Mouse (Mus musculus): ENCODE data around the gene Chchd10.

The Chchd10 gene

DNA sequence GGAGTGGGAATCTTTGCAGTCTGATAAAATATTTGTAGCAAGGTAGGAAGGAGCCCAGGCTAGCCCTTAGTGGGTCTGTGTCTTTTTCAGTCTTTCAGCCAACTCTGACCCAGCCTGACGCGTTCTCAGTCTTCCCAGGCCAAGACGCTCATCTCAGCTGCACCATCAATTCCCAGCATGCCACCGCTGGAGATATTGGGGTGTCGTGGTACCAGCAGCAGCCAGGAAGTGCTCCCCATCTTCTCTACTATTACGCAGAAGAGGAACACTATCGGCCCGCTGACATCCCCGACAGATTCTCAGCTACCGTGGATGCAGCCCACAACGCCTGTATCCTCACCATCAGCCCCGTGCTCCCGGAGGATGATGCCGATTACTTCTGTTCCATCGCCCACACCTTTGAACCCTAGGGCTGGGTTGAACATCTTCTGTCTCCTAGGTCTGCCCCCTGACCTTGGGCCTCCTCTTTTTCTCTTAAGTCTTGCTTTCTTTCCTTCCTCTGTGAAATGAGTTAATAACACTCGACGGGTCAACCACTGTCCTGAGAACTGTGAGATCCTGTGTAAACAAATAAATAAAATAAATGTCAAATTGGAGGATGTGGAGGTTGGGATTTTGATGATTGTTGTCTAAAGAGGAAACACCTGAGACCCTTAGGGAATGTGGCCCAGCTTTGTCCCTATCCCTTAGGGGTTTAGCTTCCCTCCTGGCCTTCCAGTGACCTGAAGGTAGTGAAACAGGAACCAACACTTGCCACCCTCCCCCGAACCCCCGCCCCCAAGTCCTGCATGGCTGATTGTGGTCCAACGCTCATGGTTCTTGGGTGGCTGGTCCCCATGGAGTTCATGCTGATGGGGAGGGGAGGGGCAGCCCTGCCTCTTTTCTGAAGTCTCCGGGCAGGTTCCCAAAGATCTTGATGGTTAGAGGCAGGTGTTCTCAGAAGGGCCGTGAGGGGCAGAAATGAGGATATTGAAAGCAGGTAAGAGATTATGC is 16.4 kb downstream of the Chchd10 start:
- no peak for DNase-seq (ENCODE audit: low spot score in 2 of 2)

DNA sequence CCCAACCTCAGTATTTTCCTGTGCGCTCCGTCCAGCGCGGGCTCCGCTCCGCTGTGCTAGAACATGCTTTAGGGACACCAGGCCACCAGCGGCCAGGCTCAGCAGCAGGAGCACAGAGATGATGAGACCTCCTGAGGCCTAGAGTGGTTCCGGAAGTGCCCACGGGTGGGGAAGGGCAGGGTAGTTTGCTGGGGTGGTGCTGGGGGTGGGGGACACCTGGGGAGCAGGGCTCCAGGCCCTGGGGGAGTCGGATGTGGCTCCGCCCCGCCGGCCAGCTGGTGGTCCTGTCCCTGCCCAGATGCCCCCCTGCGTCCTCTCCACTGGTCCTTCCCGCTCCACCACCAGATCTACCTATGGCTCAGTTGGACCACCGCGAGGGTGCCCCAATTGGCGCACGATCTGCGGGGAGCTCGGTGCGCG is 17.9 kb downstream of the Chchd10 start:
- no peak for DNase-seq (ENCODE audit: low spot score in 2 of 2)

DNA sequence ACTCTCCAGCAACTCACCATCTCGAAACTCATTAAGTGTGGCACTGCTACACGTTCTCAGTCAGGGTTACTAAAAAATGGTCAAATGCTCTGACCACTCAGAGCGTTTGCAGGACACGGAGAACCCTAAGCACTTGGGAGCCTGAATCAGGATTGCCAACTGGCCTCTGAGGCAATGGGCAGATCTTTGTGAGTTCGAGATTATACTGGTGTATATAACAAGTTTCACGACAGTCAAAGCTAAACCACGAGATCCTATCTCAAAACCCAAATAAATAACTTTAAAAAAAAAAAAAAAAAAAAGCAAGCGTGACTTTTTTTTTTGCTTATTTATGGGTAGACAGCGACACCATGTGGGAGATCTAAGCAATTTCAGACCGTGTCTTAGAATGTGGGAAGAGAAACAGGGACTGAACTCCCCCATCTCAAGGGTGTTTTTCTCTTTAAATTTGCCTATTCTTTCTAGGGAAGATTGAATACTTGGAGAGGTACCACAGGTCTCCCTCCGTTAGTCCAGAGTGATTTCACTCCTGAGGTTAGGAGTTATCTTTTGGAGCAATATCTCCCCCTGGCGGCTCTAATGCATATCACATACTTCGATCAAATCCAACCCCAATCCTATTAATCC is 18.6 kb downstream of the Chchd10 start:
- no peak for DNase-seq (ENCODE audit: low spot score in 2 of 2)

DNA sequence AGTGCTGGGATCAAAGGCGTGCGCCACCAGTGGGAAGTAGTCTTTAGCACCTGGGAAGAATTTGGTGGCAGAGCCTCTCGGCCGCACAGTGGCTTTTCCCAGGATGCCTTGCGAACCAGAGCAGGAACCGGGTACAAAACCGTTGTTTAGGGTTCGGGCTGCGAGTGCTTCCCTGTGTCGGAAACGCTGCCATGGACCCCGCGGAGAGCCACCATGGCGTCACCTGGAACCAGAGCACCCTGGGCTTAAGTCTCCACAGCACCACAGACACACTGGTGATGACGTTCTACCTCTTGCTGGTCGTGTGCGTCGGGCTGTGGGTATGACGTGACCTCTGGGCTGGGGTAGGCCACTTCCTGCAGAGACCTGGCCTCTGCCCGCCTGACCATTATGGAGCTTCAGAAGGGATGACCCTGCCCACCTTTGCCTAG is 21.5 kb downstream of the Chchd10 start, which contains the start of gene Gm5134:
Gene Gm5134 (plus strand): TSS at position 134 of the 431 bp plus-strand sequence.
- no peak for DNase-seq (ENCODE audit: low spot score in 2 of 2)

DNA sequence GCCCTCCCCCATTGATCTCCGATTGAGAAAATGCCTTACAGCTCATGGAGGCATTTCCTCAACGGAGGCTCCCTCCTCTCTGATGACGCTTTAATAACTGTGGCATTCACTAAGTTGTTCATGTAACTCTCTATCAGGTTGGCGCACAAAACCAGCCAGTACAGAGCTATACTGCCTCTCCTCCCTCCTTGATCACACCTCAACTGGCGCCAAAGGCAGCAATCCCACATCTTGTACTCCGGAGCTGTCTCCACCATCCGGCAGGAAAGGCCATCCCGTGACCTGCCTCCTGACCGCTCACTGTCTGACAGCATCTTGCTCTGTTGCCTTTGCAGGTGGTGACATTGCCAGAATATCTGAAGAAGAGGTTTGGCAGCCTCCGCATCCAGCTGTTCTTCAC is 40.9 kb downstream of the Chchd10 start:
- no peak for DNase-seq (ENCODE audit: low spot score in 2 of 2)

DNA sequence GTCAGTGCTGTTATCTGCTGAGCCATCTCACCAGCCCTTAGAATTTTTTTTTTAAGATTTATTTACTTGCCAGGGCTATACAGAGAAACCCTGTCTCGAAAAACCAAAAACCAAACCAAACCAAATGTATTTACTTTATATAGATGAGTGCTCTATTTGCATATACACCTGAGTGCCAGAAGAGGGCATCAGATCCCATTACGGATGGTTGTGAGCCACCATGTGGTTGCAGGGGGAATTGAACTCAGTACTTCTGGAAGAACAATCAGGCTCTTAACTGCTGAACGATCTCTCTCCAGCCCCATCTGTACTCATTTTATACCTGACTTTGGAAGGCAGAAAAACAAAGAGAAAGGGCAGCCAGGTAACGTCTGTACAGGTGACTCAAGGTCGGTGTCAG is 42.3 kb downstream of the Chchd10 start:
- no peak for DNase-seq (ENCODE audit: low spot score in 2 of 2)

DNA sequence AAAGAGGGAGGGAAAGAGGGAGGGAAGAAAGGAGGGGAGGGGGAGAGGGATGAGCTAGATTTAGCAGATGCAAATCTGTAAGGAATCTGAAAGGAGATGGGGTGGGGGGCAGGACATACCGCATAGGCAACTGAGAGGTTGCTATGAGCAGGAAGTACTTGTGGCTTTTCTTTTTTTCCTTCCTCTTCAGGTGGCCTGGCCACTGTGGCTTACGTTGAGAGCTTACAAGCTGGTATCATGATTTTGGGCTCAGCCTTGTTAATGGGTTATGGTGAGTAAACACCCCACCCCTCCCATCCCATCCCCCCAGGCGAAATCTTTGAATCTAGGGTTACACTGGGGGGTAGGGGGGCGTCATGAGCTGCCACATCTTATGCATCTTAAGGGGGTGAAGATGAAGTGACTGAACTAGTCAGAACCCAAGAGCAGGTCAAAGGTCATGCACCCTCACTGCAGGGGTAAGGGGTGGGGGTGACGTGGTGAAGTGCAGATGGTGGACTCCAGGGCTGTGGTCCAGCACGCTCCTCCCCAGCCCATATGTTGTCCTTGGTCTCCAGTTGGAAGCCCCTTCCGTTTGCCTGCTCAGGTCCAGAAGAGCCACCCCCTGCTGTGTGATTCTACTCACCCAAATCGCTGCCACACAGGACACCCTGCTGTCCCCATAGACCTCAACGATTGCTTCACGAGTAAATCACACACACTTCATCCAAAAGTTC is 45.3 kb downstream of the Chchd10 start:
- DNase-seq (ENCODE audit: low spot score in 2 of 2): no peak

DNA sequence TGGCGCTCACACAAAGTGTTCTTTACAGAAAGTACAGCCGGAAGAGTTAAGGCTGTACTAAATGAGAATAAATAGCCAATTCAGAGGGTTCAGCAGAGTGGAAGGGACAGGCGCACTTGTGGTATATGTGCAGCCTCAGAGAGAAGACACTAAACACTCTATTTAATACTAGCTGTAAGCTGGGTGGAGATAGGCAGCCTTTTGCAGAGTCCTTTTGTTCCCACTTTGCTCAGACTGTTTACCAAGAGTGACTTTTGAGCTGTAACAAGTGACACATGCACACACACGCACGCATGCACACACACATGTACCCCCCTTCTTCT is 45.9 kb downstream of the Chchd10 start:
- DNase-seq (ENCODE audit: low spot score in 2 of 2): no peak

DNA sequence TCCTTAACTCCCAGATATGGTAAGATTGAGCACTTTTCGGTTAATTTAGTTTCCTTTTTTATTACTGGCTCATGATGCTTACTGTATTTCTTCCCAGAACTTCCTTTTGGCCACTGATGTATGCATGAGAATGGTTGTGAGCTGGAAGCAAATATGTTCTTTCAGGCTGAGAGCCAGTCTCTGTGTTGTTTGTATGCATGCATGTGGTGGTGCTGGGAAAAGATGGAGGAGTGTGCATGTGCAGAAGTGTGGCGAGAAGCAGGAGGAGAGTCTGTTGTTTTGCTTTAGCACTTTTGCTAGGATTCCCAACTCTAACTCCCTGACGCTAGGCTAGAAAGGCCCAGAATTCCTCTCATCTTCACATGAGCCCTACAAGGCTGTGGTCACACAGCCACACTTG is 46.5 kb downstream of the Chchd10 start:
- DNase-seq (ENCODE audit: low spot score in 2 of 2): no peak
